ENCODE assay signal across 26 mouse cellular contexts in the genomic region with DNA sequence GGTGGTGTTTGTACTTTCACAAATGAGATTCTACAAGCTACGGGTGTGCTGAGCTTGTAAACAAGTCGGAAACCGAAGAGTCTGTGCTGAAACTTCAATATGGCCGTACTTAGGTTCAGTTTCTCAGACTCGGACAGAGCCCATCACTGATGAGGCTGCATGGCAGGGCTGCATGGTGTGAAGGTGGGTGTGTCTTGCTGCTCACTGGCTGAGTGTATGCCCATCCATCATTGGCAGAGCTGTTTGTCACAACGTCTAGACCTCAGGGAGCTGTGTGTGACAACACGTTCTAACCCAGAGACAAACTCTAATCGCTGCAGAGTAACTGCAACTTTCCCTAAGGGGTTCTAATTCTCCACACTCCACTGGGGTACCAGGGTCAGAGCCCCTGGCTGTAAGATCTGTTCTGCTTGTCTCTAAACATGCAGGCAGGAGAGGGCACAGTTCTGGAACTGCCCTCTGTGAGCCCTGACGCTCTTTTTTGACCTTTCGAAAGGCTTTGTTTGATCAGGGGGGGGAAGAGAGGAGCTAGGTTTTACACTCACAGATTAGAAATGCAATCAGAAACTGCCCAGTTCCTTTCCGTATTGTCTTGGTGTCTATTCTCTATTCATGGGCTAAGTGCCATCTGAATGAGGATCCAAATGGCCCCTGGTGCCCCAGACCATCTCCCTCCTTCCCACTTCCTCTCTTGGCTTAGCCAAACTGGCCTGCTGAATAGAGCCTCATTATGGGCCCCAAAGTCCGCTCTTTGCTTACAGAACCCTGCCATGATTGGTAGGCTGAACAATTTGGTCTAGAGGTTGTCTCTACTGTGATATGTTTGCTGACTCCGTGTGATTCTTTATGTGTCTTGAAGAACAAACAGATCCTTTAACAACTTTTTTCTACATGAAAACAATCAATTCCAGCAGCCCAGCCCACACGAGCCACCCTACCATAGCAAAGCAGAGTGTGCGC.
A peak's percentile ranks its signal among the peaks of the same experiment; 100 is the strongest.
DNase-seq lines count a peak whose midpoint lies in the region; ATAC-seq and TF ChIP-seq lines count a peak whose summit lies in the region.
"Had no signal": no experiment of that assay in that cellular context is flagged by ENCODE, and none has a peak within 500 bp of the region (broad histone marks: within the 10 kb centered on the region; RNA-seq: fewer than 3 reads in every experiment).

No protein-coding gene starts in this region.

- no peak for TF ChIP-seq RAD21 in CH12.LX (IDR thresholded peaks at IDR 0.05; ENCODE audit: low read depth, low read length)

- in situ Hi-C loops in CH12.LX (cut with MboI; ENCODE audit: low pct_ligation_motif_present, low pct_unique_long_range_greater_than_20kb, low sequenced_read_pairs) = loop anchor here (10.0 kb wide), 1 partner anchor 92 kb away; no protein-coding TSS in a partner anchor

- no peak overlapping the region for H3K4me3 ChIP-seq in hindbrain, embryonic 16.5 days (ENCODE audit: low read length)
- H3K4me3 ChIP-seq in hindbrain, embryonic 11.5 days (ENCODE audit: low read depth, low read length) = no peak overlapping the region
- peak overlapping the region in 1 of 3 experiments; percentile 23 for H3K4me3 ChIP-seq in CH12.LX (replicated peaks in 1 of 3; ENCODE audit: low read depth in 2 of 3, low read length in 2 of 3, poor library complexity in 1 of 3)
- H3K4me3 ChIP-seq in liver, embryonic 15.5 days (replicated peaks) = no peak overlapping the region
- H3K4me3 ChIP-seq: embryonic facial prominence, embryonic 13.5 days; erythroblast, embryonic 14.5 days; forebrain, embryonic 13.5 days; heart, embryonic 13.5 days; kidney, embryonic 15.5 days; left cerebral cortex, adult 2 months; midbrain, embryonic 12.5 days; neural tube, embryonic 12.5 days; stomach, embryonic 15.5 days had no signal

- no peak for DNase-seq in hindbrain, embryonic 11.5 days (ENCODE audit: low spot score)
- DNase-seq in CH12.LX (ENCODE audit: extremely low read depth) = peak; percentile 8
- DNase-seq in Muller cell, postnatal 12 days (ENCODE audit: inconsistent ontology term) = peak; percentile 41
- DNase-seq in adrenal gland, adult 18-20 months (ENCODE audit: low spot score in 2 of 2) = no peak
- DNase-seq: adrenal gland, postnatal 14 days; cerebellum, adult 2 months; cerebellum, postnatal 25 days; embryo, embryonic 11 days; heart, adult 18-20 months; heart, postnatal 14 days; kidney, adult 11 months; kidney, postnatal 4 days; right cerebral cortex, postnatal 4 days; thymus, postnatal 36 days had no signal

- no peaks in the 10 kb centered on the region for H3K4me1 ChIP-seq in hindbrain, embryonic 16.5 days (ENCODE audit: control insufficient read depth, insufficient read depth, low read depth, low read length)
- no peaks in the 10 kb centered on the region for H3K4me1 ChIP-seq in hindbrain, embryonic 11.5 days (replicated peaks; ENCODE audit: control insufficient read depth, insufficient read depth, low read length)
- peaks cover 12 to 26% of the 10 kb centered on the region in 2 experiments for H3K4me1 ChIP-seq in CH12.LX (ENCODE audit: control insufficient read depth in 1 of 2, insufficient read depth in 2 of 2)
- no peaks in the 10 kb centered on the region for H3K4me1 ChIP-seq in liver, embryonic 15.5 days (replicated peaks)
- H3K4me1 ChIP-seq: embryonic facial prominence, embryonic 13.5 days; forebrain, embryonic 13.5 days; heart, embryonic 13.5 days; kidney, embryonic 15.5 days; midbrain, embryonic 12.5 days; neural tube, embryonic 12.5 days; stomach, embryonic 15.5 days had no signal

- no peak overlapping the region for H3K9ac ChIP-seq in hindbrain, embryonic 16.5 days (ENCODE audit: low read depth, low read length)
- no peak overlapping the region for H3K9ac ChIP-seq in hindbrain, embryonic 11.5 days (ENCODE audit: low read depth, low read length)
- H3K9ac ChIP-seq in CH12.LX (ENCODE audit: insufficient read depth, low read depth) = peak overlapping the region; percentile 54
- H3K9ac ChIP-seq in liver, embryonic 15.5 days = no peak overlapping the region
- H3K9ac ChIP-seq: embryonic facial prominence, embryonic 13.5 days; forebrain, embryonic 13.5 days; heart, embryonic 13.5 days; kidney, embryonic 15.5 days; midbrain, embryonic 12.5 days; neural tube, embryonic 12.5 days; stomach, embryonic 15.5 days had no signal

- no peak for TF ChIP-seq CTCF in CH12.LX (conservative IDR thresholded peaks at IDR 0.05 in 1 of 2, IDR thresholded peaks at IDR 0.05 in 1 of 2; ENCODE audit: low read depth in 2 of 2, low read length in 2 of 2)

- peaks cover 11% of the 10 kb centered on the region for H3K79me2 ChIP-seq in CH12.LX (replicated peaks; ENCODE audit: control insufficient read depth, extremely low read depth, insufficient read depth, poor library complexity, severe bottlenecking)

- TF ChIP-seq POLR2A in CH12.LX (IDR thresholded peaks at IDR 0.05; ENCODE audit: low read depth, low read length) = peak; percentile 24; the same call in 1 of the 2 replicates

- H3K27me3 ChIP-seq in hindbrain, embryonic 16.5 days (replicated peaks; ENCODE audit: control insufficient read depth, insufficient read depth, low read length) = no peaks in the 10 kb centered on the region
- no peaks in the 10 kb centered on the region for H3K27me3 ChIP-seq in hindbrain, embryonic 11.5 days (ENCODE audit: control insufficient read depth, insufficient read depth, low read length)
- no peaks in the 10 kb centered on the region for H3K27me3 ChIP-seq in CH12.LX (replicated peaks)
- no peaks in the 10 kb centered on the region for H3K27me3 ChIP-seq in liver, embryonic 15.5 days
- H3K27me3 ChIP-seq: embryonic facial prominence, embryonic 13.5 days; forebrain, embryonic 13.5 days; heart, embryonic 13.5 days; kidney, embryonic 15.5 days; midbrain, embryonic 12.5 days; neural tube, embryonic 12.5 days; stomach, embryonic 15.5 days had no signal

- H3K9me3 ChIP-seq in hindbrain, embryonic 16.5 days (ENCODE audit: control insufficient read depth, low read length) = no peaks in the 10 kb centered on the region
- no peaks in the 10 kb centered on the region for H3K9me3 ChIP-seq in hindbrain, embryonic 11.5 days (ENCODE audit: control insufficient read depth, low read length)
- H3K9me3 ChIP-seq in CH12.LX (replicated peaks; ENCODE audit: low read length) = no peaks in the 10 kb centered on the region
- no peaks in the 10 kb centered on the region for H3K9me3 ChIP-seq in liver, embryonic 15.5 days (replicated peaks)
- H3K9me3 ChIP-seq: embryonic facial prominence, embryonic 13.5 days; forebrain, embryonic 13.5 days; heart, embryonic 13.5 days; kidney, embryonic 15.5 days; midbrain, embryonic 12.5 days; neural tube, embryonic 12.5 days; stomach, embryonic 15.5 days had no signal

- H3K4me2 ChIP-seq in hindbrain, embryonic 16.5 days (ENCODE audit: low read length) = no peak overlapping the region
- no peak overlapping the region for H3K4me2 ChIP-seq in hindbrain, embryonic 11.5 days (replicated peaks; ENCODE audit: low read depth, low read length)
- H3K4me2 ChIP-seq in CH12.LX (ENCODE audit: insufficient read depth, low read depth, poor library complexity, severe bottlenecking) = peak overlapping the region; percentile 79
- no peak overlapping the region for H3K4me2 ChIP-seq in liver, embryonic 15.5 days
- H3K4me2 ChIP-seq: embryonic facial prominence, embryonic 13.5 days; forebrain, embryonic 13.5 days; heart, embryonic 13.5 days; kidney, embryonic 15.5 days; midbrain, embryonic 12.5 days; neural tube, embryonic 12.5 days; stomach, embryonic 15.5 days had no signal

- 74% methylated on average over 15 of the region's 15 CpGs for WGBS in hindbrain, embryonic 16.5 days
- WGBS in hindbrain, embryonic 11.5 days = 69% methylated on average over 15 of the region's 15 CpGs
- WGBS in liver, embryonic 15.5 days (ENCODE audit: insufficient replicate concordance) = 62% methylated on average over 15 of the region's 15 CpGs

- 0 out of 2 replicates have a peak, but pooled peaks have one; percentile 2 for TF ChIP-seq EP300 in CH12.LX (IDR thresholded peaks at IDR 0.05; ENCODE audit: low read length)

- H3K27ac ChIP-seq in hindbrain, embryonic 16.5 days (ENCODE audit: low read depth, low read length) = no peak overlapping the region
- H3K27ac ChIP-seq in hindbrain, embryonic 11.5 days (ENCODE audit: low read depth, low read length) = no peak overlapping the region
- peak overlapping the region; percentile 62 for H3K27ac ChIP-seq in CH12.LX (ENCODE audit: insufficient read depth, low read depth)
- H3K27ac ChIP-seq in liver, embryonic 15.5 days (replicated peaks) = peak overlapping the region; percentile 51; the same call in 1 of the 2 replicates
- H3K27ac ChIP-seq: embryonic facial prominence, embryonic 13.5 days; forebrain, embryonic 13.5 days; heart, embryonic 13.5 days; kidney, embryonic 15.5 days; left cerebral cortex, adult 2 months; midbrain, embryonic 12.5 days; neural tube, embryonic 12.5 days; stomach, embryonic 15.5 days had no signal

- H3K36me3 ChIP-seq in hindbrain, embryonic 16.5 days (ENCODE audit: control insufficient read depth, insufficient read depth, low read length) = no peaks in the 10 kb centered on the region
- H3K36me3 ChIP-seq in hindbrain, embryonic 11.5 days (ENCODE audit: control insufficient read depth, insufficient read depth, low read length) = no peaks in the 10 kb centered on the region
- no peaks in the 10 kb centered on the region for H3K36me3 ChIP-seq in CH12.LX (replicated peaks in 1 of 2; ENCODE audit: control insufficient read depth in 1 of 2, insufficient read depth in 1 of 2, low read length in 1 of 2)
- no peaks in the 10 kb centered on the region for H3K36me3 ChIP-seq in liver, embryonic 15.5 days (replicated peaks)
- H3K36me3 ChIP-seq: embryonic facial prominence, embryonic 13.5 days; heart, embryonic 13.5 days; kidney, embryonic 15.5 days; midbrain, embryonic 12.5 days; neural tube, embryonic 12.5 days; stomach, embryonic 15.5 days had no signal

- dilution Hi-C loops in CH12.LX (cut with MboI; ENCODE audit: extremely low pct_ligation_motif_present, extremely low pct_unique_long_range_greater_than_20kb, low sequenced_read_pairs) = no loop called here

- peak; percentile 34 for ATAC-seq in hindbrain, embryonic 16.5 days
- no peak for ATAC-seq in hindbrain, embryonic 11.5 days (ENCODE audit: low FRiP score)
- ATAC-seq in liver, embryonic 15.5 days (ENCODE audit: insufficient read depth) = peak; percentile 62
- no peak for ATAC-seq in monocyte, adult 5-6 weeks (replicated peaks; ENCODE audit: insufficient number of reproducible peaks, low FRiP score, low TSS enrichment, poor library complexity, severe bottlenecking)
- ATAC-seq: forebrain, embryonic 13.5 days had no signal

TF ChIP-seq in CH12.LX, 34 proteins besides CTCF, POLR2A, EP300 and RAD21:
- TF ChIP-seq NRF1 (IDR thresholded peaks at IDR 0.05; ENCODE audit: low read depth, low read length) = peak; percentile 40
- TF ChIP-seq SIN3A (IDR thresholded peaks at IDR 0.05; ENCODE audit: low read length) = no peak

Comparison
In these comparisons a context has a peak if more than half of its experiments do, and no peak if none do; other contexts are left out.
1. ATAC-seq: peak in hindbrain, embryonic 16.5 days (single experiment) and liver, embryonic 15.5 days (single experiment); none in hindbrain, embryonic 11.5 days (single experiment) and monocyte, adult 5-6 weeks (single experiment).
2. H3K27ac ChIP-seq: peak in CH12.LX (single experiment) and liver, embryonic 15.5 days (single experiment); none in hindbrain, embryonic 16.5 days (single experiment) and hindbrain, embryonic 11.5 days (single experiment).
3. DNase-seq: peak in CH12.LX (single experiment) and Muller cell, postnatal 12 days (single experiment); none in hindbrain, embryonic 11.5 days (single experiment) and adrenal gland, adult 18-20 months (0 of 2).